Mouse (Mus musculus): ENCODE measurements around the gene Nynrin.

GRCm38 (mm10) chr14:55922475-55923232 is 68.8 kb downstream of the Nynrin start:
- TF ChIP-seq CTCF (IDR thresholded peaks at IDR 0.05; ENCODE audit: borderline replicate concordance, control insufficient read depth, extremely low read depth, insufficient read depth, low read length, poor library complexity) (no peak), POLR2A (IDR thresholded peaks at IDR 0.05; ENCODE audit: control insufficient read depth, extremely low read depth, insufficient read depth, low read length, poor library complexity) (no peak)
